Mouse (Mus musculus): ENCODE results near the gene BC029722.

- TF ChIP-seq CTCF (IDR thresholded peaks at IDR 0.05; ENCODE audit: low read depth, low read length) = no peak
- no peak for TF ChIP-seq POLR2A (IDR thresholded peaks at IDR 0.05; ENCODE audit: extremely low read depth, insufficient read depth, low read length)
These were observed 39.7 kb downstream of the BC029722 start for GRCm38 (mm10) chr2:155779506-155779905.

Measured in liver, adult 2 months (tissue).